Mouse (Mus musculus) small intestine, adult 2 months (tissue): ENCODE results near the gene Hoxb4. TPM values are rescaled to one million over a fixed set of nuclear protein-coding genes. Genes with fewer than 3 reads are reported as not detected.

Source experiments
- H3K27ac ChIP-seq: fragments of 200-500 bp; 2 replicates; pipeline ENCODE4 v1.5.1; 2012; ENCODE audit warnings: low read depth, low read length, control low read depth, inconsistent platforms; ENCODE audit not compliant: insufficient read depth
- H3K27me3 ChIP-seq: fragments of 200-500 bp; 2 replicates; pipeline ENCODE4 v1.6.1; 2012; ENCODE audit warnings: mild to moderate bottlenecking, moderate library complexity, low read length, inconsistent platforms; ENCODE audit not compliant: control insufficient read depth, insufficient read depth
- H3K36me3 ChIP-seq: fragments of 200-500 bp; 2 replicates; pipeline ENCODE4 v1.6.1; 2012; ENCODE audit warnings: mild to moderate bottlenecking, low read length, control low read depth, inconsistent platforms; ENCODE audit not compliant: control insufficient read depth, insufficient read depth
- H3K4me1 ChIP-seq: fragments of 200-500 bp; 2 replicates; pipeline ENCODE4 v1.6.1; 2012; ENCODE audit warnings: low read length, inconsistent platforms, mixed read lengths; ENCODE audit not compliant: control insufficient read depth, insufficient read depth, insufficient read length
- H3K4me3 ChIP-seq: fragments of 200-500 bp; 2 replicates; pipeline ENCODE4 v1.5.1; 2012; ENCODE audit warnings: low read depth, mild to moderate bottlenecking, control low read depth, inconsistent platforms, low read length, moderate library complexity
- CTCF ChIP-seq: fragments of 200-500 bp; IDR thresholded peaks from 2 replicates; pipeline ENCODE4 v1.5.1; 2012; ENCODE audit warnings: low read depth, mild to moderate bottlenecking, control low read depth, inconsistent platforms, low read length, moderate library complexity, mixed read lengths; ENCODE audit not compliant: insufficient replicate concordance, insufficient read length; ENCODE audit errors: extremely low read depth
- POLR2A ChIP-seq: fragments of 200-500 bp; IDR thresholded peaks from 2 replicates; pipeline ENCODE4 v1.6.1; 2012; ENCODE audit warnings: low read depth, mild to moderate bottlenecking, control low read depth, inconsistent platforms, low read length, moderate library complexity
- WGBS: fragments of 180-500 bp; shearing (Covaris S2); methylation state at CpG from one replicate; pipeline ENCODE4 v1.1.7; 2018; 5-methylcytosine and 5-hydroxymethylcytosine counted together
- polyA plus RNA-seq: library from polyadenylated mRNA; depleted of rRNA; stranded (reverse); fragments of >200 nt; gene quantifications from 2 replicates; pipeline ENCODE4 v1.2.3, GENCODE M21; 2012

Hoxb4 gene
- polyA plus RNA-seq, 1 experiment, result 2.9 TPM

DNA sequence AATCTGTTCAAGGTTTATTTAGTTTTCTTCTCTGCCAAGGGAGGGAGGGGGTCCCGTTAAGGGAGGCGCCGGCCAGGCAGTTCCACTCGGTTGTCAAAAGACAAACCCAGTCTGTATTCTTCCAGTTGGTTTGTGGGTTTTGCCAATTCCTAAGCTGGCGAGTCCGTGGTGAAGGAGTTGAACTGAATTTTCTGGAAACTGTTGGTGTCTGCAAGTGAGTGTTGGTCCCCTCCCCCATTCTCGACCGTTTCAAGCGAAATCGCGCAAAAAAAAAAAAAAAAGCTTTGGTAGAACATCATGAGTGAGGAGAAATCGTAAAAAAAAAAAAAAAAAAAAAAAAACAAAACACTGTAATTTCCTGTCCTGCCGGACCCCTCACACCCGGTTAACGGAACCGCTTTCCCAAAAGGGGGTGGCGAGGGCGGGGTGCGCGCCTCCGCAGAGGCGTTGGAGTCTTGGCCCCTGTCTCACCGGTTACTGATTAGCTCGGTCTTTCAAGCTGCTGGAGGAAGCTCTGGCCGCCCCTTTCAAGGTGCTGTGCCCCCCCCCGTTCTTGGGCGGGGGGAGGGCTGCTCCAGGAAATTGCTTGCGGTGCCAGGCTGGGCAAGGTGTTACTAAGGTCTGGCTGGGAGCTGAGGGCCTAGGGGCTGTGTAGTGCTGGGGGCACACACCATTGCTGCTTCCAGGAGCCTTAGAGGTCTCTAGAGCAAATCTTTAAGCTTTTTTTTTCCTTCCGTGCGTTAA, 22.8 kb upstream of the Hoxb4 start:
- Histone ChIP-seq H3K4me3 (peak overlapping the region; percentile 50), H3K4me1 (peaks cover 5% of the 10 kb centered on the region; the same call in 1 of the 2 replicates), H3K36me3 (no peaks in the 10 kb centered on the region), H3K27me3 (peaks cover 73% of the 10 kb centered on the region), H3K27ac (no peak overlapping the region)
- no peak for TF ChIP-seq POLR2A
- no peak for TF ChIP-seq CTCF
- WGBS, result 2% methylated on average over 30 of the region's 30 CpGs

DNA sequence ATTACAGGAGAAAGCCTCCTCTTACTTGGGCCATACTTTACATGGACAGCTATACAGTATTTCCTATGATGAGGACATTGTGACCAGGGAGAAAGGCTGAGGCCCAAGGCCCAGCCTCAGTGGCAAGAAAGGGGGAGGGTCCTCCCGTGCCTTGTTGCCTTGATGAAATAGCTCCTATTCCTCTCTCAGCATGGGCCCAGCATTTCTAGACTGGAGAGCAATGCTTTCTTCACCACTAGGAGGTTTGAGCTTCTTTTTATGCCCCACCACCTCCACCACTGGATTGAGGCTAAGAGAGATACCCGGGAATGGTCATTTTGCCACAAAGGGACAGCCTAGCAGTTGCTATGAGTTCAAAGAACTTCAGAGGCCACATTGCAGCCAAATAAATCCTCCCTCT, 21.1 kb upstream of the Hoxb4 start:
- no peak overlapping the region for H3K27ac ChIP-seq
- 53% methylated on average over 2 of the region's 2 CpGs for WGBS
- H3K4me3 ChIP-seq, result no peak overlapping the region
- H3K4me1 ChIP-seq, result peaks cover 7% of the 10 kb centered on the region; the same call in 1 of the 2 replicates
- peaks cover 78% of the 10 kb centered on the region for H3K27me3 ChIP-seq
- no peaks in the 10 kb centered on the region for H3K36me3 ChIP-seq
- no peak for TF ChIP-seq POLR2A
- TF ChIP-seq CTCF, result no peak

DNA sequence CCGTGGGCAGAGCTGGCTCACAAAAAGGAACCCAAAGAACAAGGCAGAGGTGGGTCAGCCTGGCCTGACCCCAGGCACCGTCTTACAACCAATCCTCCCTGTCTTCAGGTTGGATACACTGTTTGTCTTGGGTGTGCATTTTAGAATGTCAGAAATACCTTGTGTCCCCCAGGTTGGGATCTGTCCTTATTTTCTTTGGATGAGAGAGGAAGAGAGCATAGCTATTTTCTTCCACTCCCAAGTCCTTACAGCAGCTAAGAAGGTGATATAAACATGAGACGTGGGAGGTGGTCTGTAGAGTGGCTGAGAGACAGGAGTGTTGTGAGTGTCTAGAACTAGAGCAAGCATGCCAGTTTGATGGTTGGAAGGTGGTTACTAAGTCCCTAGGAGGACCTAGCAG, 20.6 kb upstream of the Hoxb4 start:
- 46% methylated on average over 3 of the region's 3 CpGs for WGBS
- Histone ChIP-seq H3K27me3 (peaks cover 77% of the 10 kb centered on the region), H3K27ac (no peak overlapping the region)

DNA sequence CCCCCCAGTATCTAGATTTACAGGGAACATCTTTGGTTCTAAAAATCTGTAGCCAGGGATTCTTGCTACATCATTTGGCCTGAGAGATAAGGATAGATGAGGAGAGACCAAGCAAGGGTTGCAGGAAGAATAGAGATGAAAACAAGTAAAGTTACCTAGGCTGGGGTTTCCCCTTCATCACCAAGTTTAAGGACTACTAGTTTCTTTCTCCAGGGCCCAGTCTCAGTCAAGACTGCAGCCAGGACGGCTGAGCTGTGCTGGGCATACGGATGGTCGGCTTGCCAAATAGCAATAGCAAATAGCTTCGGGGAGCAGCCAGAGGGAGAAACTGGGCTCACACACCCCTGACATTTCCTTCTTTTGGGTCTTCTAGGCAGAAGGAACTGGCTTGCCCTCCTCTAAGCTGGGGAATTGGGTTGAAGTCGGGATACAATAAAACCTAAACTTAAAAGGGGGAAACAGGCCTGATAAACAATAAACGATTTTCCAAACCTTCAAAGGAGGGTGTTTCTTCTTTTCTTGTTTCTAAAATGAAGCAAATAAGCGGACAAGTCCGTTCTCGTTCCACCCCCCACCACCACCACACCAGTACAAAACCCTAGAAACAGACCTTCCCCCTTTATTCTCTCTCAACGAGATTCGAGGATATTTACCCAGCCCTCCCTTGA, 20.0 kb upstream of the Hoxb4 start:
- TF ChIP-seq CTCF (no peak), POLR2A (no peak)
- peaks cover 7% of the 10 kb centered on the region; the same call in 1 of the 2 replicates for H3K4me1 ChIP-seq
- H3K4me3 ChIP-seq, result no peak overlapping the region
- WGBS, result 40% methylated on average over 11 of the region's 11 CpGs
- peaks cover 78% of the 10 kb centered on the region for H3K27me3 ChIP-seq
- H3K27ac ChIP-seq, result no peak overlapping the region
- H3K36me3 ChIP-seq, result no peaks in the 10 kb centered on the region

More for the DNA sequence above, 20.6 kb upstream of the Hoxb4 start:
- TF ChIP-seq POLR2A (no peak), CTCF (no peak)
- Histone ChIP-seq H3K4me3 (no peak overlapping the region), H3K4me1 (peaks cover 7% of the 10 kb centered on the region; the same call in 1 of the 2 replicates), H3K36me3 (no peaks in the 10 kb centered on the region)

DNA sequence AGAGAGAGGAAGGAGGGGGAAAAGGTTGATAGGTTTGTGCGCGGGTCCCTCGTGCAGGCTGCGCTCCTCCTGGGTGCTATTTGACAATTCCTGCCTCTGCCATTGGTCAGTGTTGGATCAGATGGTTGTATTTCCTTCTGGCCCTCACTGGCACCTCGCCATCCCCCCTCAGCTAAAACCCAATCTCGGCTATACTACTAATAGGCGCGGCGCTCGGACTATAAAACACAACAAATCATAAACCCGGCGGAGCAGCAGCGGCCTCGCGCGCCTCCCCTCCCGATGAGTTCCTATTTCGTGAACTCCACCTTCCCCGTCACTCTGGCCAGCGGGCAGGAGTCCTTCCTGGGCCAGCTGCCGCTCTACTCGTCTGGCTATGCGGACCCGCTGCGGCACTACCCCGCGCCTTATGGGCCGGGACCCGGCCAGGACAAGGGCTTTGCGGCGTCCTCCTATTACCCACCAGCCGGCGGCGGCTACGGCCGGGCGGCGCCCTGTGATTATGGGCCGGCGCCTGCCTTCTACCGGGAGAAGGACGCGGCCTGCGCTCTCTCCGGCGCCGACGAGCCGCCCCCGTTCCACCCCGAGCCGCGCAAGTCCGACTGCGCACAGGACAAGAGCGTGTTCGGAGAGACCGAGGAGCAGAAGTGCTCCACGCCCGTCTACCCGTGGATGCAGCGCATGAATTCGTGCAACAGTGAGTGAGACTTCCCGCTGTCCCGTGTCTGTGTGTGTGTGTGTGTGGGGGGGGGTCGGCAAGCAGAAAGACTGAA, 19.0 kb upstream of the Hoxb4 start:
- Histone ChIP-seq H3K27me3 (peaks cover 82% of the 10 kb centered on the region), H3K4me1 (peaks cover 7% of the 10 kb centered on the region; the same call in 1 of the 2 replicates), H3K4me3 (peak overlapping the region; percentile 67), H3K27ac (no peak overlapping the region), H3K36me3 (no peaks in the 10 kb centered on the region)
- TF ChIP-seq CTCF (no peak), POLR2A (no peak)
- 2% methylated on average over 66 of the region's 66 CpGs for WGBS

DNA sequence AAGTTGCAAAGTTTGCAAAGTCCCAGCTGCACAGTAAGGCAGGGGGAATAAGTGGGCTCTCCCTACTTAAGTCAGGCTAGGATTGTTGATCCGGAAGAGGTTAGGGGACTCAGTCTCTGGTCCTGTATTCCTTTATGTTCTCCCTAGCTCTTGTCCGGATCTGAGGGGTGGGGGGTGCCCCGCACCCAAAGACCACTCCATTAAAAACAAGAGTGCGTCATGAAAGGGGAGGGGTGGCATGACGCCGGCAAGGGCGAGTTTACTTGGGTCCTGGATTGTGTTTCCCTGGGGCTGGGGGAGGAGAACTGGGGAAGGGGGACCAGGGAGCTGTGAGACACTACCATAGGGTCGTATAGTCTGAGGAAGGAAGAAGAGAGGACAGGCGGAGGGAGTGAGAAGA, 18.3 kb upstream of the Hoxb4 start:
- Histone ChIP-seq H3K36me3 (no peaks in the 10 kb centered on the region), H3K27ac (no peak overlapping the region), H3K4me3 (peak overlapping the region; percentile 67), H3K27me3 (peaks cover 84% of the 10 kb centered on the region), H3K4me1 (peaks cover 7% of the 10 kb centered on the region; the same call in 1 of the 2 replicates)
- 15% methylated on average over 9 of the region's 9 CpGs for WGBS
- no peak for TF ChIP-seq POLR2A
- TF ChIP-seq CTCF, result no peak
